Mouse (Mus musculus): ENCODE results near the gene F5. TPM values are rescaled to one million over a fixed set of nuclear protein-coding genes. Genes with fewer than 3 reads are reported as not detected.
"Not testable (repeated sequence)": the region's sequence is repeated elsewhere in the genome, so short reads cannot be mapped to it uniquely, and the experiment has no call there.

F5 gene
- polyA plus RNA-seq, 1 experiment, result 1.1 TPM

DNA sequence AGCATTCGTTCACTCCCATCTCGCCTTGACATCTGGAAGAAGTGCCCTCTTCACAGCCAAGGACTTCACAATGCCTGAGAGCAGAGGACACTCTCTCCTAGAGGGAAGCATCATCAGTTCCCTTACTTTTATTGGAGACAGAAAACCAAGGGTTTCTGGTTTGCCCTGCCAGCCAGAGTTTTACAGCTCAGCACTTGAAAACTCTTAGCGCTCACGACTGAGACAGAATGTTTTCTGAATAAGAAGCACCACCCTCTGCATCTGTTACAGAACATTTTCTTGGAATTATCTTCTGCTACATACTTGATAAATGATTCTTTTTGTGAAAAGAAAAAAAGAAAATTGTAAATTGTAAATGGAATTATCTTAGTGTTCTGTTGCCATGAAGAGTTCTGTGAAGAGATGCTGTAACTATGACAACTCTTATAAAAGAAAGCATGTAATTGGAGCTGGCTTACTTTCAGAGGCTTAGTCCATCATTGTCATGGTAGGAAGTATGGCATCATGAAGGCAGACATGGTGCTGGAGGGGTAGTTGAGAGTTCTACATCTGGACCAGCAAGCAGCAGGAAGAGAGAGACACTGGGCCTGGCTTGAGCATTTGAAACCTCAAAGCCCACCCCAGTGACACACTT lies 80.4 kb downstream of the F5 start:
- DNase-seq (ENCODE audit: low read depth), result not testable (repeated sequence)

DNA sequence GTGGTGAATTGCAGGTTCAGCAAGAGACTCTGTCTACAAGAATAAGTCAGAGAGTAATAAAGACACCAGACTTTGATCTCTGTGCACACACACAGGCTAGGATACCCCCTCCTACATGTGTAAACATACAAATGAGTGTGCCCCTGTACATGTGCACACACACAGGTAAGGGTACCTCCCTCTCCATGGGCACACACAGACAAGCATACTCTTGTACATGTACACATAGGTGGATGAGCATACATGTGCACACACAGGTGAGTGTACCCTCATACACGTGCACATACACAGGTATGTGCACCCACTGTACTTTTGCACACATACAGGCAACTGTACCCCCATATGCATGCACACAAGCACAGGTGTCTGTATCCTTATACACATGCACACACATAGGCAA lies 81.8 kb downstream of the F5 start:
- no peak for DNase-seq (ENCODE audit: low read depth)

DNA sequence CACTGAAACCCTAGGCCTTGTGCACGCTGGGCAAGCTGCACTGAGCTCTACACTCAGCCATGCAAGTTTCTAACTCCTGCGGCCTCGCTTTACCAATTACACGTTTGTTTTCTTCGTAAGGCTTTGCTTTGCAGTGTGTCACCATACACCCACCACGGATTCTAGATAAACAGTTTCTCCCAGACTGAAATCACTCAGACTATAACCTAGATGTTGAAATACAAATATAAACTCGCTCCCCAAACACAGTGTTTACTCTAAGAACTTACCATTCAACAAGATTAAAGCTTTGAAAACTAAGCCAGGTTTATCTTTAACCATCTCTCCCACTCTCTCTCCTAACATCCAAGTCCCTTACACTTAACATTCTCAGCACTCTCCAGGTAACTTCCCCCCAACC lies 83.4 kb downstream of the F5 start:
- no peak for DNase-seq (ENCODE audit: low read depth)

DNA sequence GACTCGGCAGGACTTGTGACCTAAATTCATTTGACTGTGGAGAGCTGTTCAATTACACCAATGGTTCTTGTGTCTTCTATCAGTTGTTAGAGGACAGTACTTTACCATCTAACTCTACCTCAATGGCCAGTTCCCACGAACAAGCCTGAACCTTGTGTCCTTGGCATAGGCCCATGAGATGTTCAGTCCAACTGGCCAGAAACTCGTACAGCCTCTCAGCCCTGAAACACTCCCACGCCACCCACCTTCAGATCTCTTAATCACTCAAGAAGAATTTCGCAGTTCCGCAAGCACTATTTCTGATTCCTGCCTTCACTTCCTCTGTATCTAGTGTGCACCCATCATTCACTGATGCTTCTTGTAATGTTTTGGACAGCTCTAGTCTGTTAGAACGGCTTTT lies 84.4 kb downstream of the F5 start:
- DNase-seq (ENCODE audit: low read depth), result peak; percentile 77

DNA sequence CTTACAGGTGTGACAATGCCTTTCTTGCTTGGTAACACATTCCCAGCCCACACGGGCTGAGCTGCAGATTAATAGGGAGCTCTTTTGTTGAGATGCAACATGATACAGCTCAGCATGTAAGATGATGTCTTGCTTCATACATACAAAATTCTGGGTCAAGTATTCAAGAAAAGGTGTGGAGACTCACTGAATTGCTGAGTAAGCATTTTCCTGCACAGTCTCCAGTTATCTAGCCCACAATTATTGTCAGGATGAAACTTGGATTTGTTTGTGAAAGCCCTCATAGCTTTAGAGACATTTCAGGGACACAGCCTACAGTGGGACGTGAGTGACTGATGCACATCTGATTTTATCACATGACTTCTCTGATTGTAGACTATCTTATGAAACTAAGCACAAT lies 89.9 kb downstream of the F5 start:
- DNase-seq (ENCODE audit: low read depth), result no peak

- DNase-seq (ENCODE audit: low read depth), result peak; percentile 70
Observed at GRCm38 (mm10) chr1:164242809-164243208, 91.2 kb downstream of the F5 start.

DNA sequence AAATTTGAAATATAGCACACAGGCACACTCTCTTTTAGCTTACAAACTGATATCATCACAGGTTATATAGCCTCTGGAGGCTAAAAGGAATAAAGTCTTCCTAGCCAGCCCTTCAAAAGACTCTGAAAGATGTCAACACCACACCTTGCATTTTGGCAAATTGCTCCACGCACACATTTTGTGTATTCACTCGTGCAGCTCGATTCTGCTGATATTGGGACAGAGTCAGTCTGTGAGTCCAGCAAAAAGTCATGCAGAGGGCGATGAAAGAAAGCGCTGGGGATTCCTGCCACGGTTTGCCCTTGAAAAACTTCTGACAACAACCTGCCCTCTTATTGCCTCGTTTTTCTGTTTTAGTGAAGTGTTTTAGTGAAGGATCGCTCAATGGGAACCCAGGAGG lies 95.8 kb downstream of the F5 start:
- no peak for DNase-seq (ENCODE audit: low read depth)

GRCm38 (mm10) chr1:164247971-164248370 lies 96.3 kb downstream of the F5 start:
- DNase-seq (ENCODE audit: low read depth), result no peak

DNA sequence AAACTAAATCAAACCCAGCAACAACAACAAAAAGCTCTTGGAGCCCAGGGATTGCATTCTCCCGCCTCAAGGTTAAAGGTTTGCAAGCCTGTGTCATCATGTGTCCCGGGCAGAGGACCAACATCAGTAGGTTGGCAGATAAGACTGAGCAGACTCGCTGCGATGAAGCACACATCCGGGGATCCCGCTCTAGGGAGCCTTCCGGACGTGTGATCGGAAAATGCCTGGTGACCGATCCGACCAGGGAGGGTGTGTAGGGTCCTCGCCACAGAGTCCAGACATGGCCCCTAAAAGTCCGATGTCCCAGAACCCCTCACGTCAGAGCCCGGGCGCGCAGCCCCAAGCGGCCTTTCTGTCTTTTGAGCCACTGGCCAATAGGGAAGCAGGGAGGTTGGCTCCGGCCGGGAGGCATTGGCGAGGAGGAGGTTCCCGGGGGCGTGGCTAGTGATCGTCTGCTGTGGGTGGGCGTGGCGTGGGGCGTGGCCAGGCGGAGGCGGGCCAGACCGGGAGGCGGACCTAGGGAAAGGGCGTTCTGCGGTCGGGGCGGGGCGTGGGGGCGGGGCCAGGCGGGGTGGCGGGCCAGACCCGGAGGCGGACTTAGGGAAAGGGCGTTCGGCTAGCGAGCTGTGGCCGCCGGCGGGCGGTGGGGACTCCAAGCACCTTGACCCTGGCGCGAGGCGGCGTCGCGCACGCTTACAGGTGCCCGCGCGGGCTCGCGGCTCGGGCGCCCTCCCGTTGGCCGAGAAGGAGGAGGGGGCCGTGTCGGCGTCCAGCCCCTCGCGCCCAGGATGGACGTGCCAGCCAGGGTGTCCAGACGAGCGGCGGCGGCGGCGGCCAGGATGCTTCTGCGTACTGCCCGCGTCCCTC lies 97.1 kb downstream of the F5 start, which contains the start of gene Slc19a2:
Slc19a2 (plus strand) TSS at position 582 of the 867 bp plus-strand sequence.
- DNase-seq (ENCODE audit: low read depth), result peak; percentile 88

DNA sequence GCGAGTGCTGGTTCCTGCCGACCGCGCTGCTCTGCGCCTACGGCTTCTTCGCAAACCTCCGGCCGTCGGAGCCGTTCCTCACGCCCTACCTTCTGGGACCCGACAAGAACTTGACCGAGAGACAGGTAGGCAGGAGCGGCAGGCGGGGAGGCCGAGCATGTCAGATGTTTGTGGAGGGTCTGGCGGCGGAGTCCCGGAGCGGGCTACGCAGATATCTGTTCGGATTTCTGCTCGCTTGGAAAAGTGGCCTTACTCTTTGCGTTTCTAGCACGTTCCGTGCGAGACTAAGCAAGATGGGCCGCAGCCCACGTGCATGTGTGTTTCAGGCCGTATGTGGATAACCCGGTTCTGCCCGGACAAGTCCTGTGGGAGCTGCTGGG lies 97.7 kb downstream of the F5 start:
- no peak for DNase-seq (ENCODE audit: low read depth)

GRCm38 (mm10) chr1:164250391-164251150 lies 98.9 kb downstream of the F5 start:
- DNase-seq (ENCODE audit: low read depth), result no peak

DNA sequence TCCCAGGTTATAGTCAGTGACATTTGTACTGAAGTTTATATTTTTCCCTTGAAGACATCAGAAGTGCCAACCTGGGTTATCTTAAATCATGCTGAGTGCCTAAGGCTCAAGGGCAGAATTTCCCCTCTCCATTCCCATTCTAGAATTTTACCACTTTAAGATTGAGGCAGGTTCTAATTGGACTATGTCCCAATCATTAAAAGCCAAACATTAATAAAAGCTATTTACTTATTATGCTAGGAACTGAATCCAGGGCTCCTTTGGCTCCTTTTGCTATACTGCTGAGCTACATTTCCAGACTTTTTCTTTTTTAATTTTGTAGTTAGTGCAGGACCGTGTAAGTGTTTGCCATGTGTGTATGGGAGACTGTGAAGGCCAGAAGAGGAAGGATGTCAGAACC lies 99.8 kb downstream of the F5 start:
- no peak for DNase-seq (ENCODE audit: low read depth)

GRCm38 (mm10) chr1:164252551-164252950 lies 100.9 kb downstream of the F5 start:
- DNase-seq (ENCODE audit: low read depth), result no peak

DNA sequence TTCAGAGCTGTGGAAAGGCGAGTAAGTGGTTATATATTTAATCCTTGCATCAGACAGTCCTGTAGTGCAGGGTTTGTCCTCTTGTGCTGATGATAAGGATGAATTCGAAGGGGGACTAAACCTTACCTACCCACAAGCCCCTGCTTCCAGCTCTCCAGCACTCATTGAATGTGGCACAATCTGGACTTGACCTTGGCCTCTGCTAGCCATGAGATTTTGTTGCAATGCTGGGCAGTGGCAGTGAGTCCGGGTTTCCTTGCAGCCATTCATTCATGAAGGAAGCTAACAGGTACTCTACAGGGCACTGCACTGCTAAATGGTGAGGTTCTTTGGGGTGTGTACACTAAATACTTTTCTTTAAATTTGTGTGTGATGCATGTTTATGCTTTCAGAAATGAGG lies 103.2 kb downstream of the F5 start:
- no peak for DNase-seq (ENCODE audit: low read depth)

DNA sequence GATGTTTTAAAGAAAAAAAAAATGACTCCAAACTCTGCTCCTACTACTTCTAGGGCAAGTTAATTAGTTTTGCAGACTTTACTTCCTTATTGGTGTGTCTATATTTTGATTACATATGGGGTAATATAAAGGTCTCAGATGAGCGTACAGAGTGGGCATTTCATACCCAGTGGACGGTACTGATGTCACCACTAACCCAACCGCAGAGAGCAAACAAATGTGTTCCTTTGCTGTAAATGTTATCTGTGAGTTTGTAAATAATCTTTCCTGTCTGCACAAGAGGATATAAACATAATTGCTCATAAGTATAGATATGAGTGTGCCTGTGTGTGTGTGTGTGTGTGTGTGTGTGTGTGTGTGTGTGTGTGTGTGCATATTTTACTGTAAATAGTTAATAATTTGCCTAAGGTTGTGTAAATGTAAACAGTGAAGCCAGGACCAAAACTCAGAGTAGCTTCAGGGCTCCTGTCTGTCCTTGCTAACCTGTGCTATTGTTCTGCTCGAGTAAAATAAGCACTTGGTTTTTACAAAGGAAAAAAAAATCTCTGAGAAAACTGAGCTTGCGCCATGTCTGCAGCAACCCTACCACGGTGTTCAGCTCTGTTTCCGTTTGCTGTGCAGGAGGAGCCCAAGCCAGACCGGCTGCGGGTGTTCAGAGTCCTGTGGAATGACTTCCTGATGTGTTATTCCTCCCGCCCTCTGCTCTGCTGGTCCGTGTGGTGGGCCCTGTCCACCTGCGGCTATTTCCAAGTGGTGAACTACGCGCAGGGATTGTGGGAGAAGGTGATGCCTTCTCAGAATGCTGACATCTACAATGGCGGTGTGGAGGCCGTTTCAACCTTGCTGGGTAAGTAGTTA lies 108.8 kb downstream of the F5 start:
- no peak for DNase-seq (ENCODE audit: low read depth)

DNA sequence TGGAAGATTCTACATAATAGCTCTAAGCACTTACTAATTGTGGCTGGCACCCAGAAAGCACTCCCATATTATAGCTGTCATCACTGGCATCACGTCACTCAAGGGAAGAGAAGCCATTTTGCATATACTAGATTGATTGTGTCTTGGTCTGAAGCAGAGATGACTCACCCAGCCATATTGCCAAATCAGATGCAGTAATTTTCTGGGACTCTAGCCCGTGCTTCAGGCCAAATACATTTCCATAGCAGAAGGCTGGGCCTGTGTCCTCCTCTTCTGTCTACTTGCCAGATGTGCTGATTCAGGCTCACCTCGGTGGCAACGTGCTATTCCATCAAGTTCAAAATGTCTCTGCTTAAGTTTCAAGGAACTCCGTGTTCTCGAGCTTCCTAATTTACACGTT lies 109.9 kb downstream of the F5 start:
- DNase-seq (ENCODE audit: low read depth), result peak; percentile 97

Other genes with a start within 250 kb of the F5 start
- gene Scyl3, start 222.7 kb upstream of the F5 start, polyA plus RNA-seq (2012; rRNA removed), result 11.3 and 11.7 TPM in 2 replicates
- 1.1 and 1.3 TPM in 2 replicates for gene BC055324, start 157.0 kb upstream of the F5 start, polyA plus RNA-seq (2012; rRNA removed)
- gene Mettl18, start 156.9 kb upstream of the F5 start, polyA plus RNA-seq (2012; rRNA removed), result 1.0 and 1.1 TPM in 2 replicates
- gene Sele, start 103.6 kb upstream of the F5 start, polyA plus RNA-seq (2012; rRNA removed), result 0.16 TPM in 1 of 2 replicates, not detected in the other
- 0.49 and 0.89 TPM in 2 replicates for gene Sell, start 89.9 kb upstream of the F5 start, polyA plus RNA-seq (2012; rRNA removed)
- gene Selp, start 36.6 kb upstream of the F5 start, polyA plus RNA-seq (2012; rRNA removed), result 4.1 and 7.2 TPM in 2 replicates
- 15.6 and 17.7 TPM in 2 replicates for gene Slc19a2, start 97.2 kb downstream of the F5 start, polyA plus RNA-seq (2012; rRNA removed)
- 3.2 and 4.3 TPM in 2 replicates for gene Ccdc181, start 123.7 kb downstream of the F5 start, polyA plus RNA-seq (2012; rRNA removed)
- gene Nme7, start 152.3 kb downstream of the F5 start, polyA plus RNA-seq (2012; rRNA removed), result 9.1 and 9.6 TPM in 2 replicates
- 8.0 and 8.7 TPM in 2 replicates for gene Blzf1, start 155.7 kb downstream of the F5 start, polyA plus RNA-seq (2012; rRNA removed)